Mouse (Mus musculus): ENCODE data around the gene Gm49510. TPM values are rescaled to one million over a fixed set of nuclear protein-coding genes. Genes with fewer than 3 reads are reported as not detected.

Gm49510 gene
- total RNA-seq, 2 experiments from 2014 or later: 0.48 to 0.73 TPM

GRCm38 (mm10) chr15:78931577-78931976 lies 32.1 kb downstream of the Gm49510 start:
- no peak for DNase-seq (ENCODE audit: low spot score in 2 of 2)
- intact Hi-C loops (cut with DNase I): no loop called here

DNA sequence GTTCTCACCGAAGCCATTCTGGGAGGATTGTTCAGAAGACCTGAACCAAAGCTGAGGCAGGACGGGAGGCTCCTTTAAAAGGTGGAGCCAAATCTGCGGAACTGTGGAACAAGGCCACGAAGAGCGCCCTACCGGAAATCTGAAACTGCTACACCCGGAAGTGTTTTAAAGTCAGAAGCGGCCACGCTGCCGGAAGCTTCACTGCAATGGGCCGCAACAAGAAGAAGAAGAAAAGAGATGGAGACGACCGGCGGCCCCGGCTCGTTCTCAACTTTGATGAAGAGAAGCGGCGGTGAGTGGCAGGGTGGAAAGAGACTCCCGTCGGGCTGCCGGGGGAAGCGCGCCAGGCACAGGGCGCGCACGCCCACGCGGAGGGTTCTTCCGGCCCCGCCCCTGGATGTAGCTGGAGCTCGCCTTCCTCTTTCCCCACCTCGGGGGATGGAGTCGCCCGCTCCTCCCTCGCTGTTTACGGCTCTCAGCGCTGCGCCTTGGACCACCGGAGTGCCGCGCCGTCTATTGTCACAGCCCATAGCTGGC lies 35.4 kb downstream of the Gm49510 start, which contains the start of gene Nol12:
Gene Nol12, plus strand, starts transcription at position 150 of the 537 bp plus-strand sequence.
- intact Hi-C loops (cut with DNase I): no loop called here
- DNase-seq (ENCODE audit: low spot score in 2 of 2): peak; percentile 87 to 92

DNA sequence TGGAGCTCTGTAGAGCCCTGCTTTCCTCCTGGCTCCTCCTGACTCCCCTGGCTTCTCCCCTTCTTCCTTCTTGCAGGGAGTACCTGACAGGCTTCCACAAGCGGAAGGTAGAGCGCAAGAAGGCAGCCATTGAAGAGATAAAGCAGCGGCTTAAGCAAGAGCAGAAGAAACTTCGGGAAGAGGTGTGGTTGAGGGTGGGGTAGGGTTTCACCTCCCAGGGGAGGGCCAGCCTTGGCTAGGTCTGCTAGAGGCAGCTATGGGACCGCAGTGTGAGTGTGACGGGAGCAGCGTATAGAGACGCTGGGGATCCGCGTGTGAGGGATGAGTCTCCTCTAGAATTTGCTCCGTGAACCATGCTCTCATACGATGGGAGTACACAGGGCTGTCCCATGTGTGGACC lies 36.9 kb downstream of the Gm49510 start:
- intact Hi-C loops (cut with DNase I): no loop called here
- no peak for DNase-seq (ENCODE audit: low spot score in 2 of 2)

DNA sequence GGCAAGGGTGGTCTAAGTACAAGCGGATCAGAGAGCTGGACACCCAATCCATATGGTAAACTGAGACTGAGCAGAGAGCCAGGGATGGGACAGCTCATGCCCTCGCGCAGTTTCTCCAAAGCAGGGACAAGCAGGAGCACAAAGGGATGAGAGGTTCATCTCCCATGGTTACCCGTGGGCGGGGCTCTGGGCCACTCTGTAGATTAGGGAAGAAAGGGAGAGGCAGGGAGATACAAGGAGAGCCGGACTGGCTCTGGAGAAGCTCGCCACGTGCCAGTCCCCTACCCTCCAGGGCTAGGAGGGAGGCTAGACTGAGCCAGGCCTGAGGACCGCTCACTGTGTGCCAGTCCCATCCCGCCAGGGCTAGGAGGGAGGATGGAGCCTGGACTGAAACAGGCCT lies 37.8 kb downstream of the Gm49510 start:
- intact Hi-C loops (cut with DNase I): no loop called here
- DNase-seq (ENCODE audit: low spot score in 2 of 2): no peak

- DNase-seq (ENCODE audit: low spot score in 2 of 2): no peak
- intact Hi-C loops (cut with DNase I): no loop called here
Measured at GRCm38 (mm10) chr15:78937963-78938362, 38.5 kb downstream of the Gm49510 start.

GRCm38 (mm10) chr15:78940325-78940724 lies 40.9 kb downstream of the Gm49510 start:
- no peak for DNase-seq (ENCODE audit: low spot score in 2 of 2)
- intact Hi-C loops (cut with DNase I): no loop called here

DNA sequence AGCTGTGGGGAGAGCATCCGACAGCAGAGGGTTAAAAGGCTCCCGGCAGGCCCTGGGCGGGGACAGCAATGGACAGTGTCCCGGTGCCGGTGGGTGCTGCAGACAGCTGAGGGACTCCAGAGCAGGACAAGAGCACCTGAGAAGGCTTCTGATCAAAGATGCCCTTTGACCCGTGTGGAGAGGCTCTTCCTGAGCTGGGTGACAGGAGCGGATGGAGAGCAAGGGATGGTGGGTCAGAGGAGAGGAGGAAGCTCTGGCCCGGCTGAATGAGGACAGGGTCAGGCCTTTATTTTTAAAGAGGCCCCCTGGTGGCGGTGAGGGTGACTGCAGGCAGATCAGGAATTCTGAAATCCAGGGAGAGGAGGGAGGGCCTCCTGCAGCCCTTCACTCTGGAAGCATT lies 43.2 kb downstream of the Gm49510 start:
- intact Hi-C loops (cut with DNase I): loop anchor here (1.0 kb wide), 1 partner anchor 27 kb away; no protein-coding TSS in a partner anchor

DNA sequence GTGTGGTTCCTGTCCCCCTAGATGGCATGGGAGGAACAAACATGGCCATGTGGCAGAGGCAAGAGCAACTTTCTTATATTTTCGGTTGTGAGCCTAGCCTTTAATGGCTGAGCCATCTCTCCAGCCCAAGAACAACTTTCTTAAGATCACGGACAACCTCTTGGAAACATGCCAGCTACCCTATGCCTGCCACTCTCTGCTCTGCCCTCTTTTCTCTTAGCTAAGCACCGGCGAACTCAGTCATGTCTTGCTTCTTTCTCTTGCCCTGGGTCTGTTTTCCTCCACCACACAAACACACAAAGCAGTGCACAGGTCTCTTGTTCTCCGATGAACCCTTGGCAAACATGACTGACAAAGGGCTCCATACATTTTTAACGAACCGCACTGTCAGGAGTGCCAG lies 46.8 kb downstream of the Gm49510 start:
- intact Hi-C loops (cut with DNase I): no loop called here
- no peak for DNase-seq (ENCODE audit: low spot score in 2 of 2)

More for the DNA sequence above, 43.2 kb downstream of the Gm49510 start:
- peak; percentile 76 to 78 for DNase-seq (ENCODE audit: low spot score in 2 of 2)

GRCm38 (mm10) chr15:78947657-78948056 lies 48.2 kb downstream of the Gm49510 start, which contains the start of gene Triobp:
Gene Triobp, plus strand, starts transcription at chr15:78947724.
- intact Hi-C loops (cut with DNase I): no loop called here
- peak; percentile 82 to 94 for DNase-seq (ENCODE audit: low spot score in 2 of 2)

- intact Hi-C loops (cut with DNase I): no loop called here
- no peak for DNase-seq (ENCODE audit: low spot score in 2 of 2)
Measured at GRCm38 (mm10) chr15:78948152-78948725, 48.8 kb downstream of the Gm49510 start.

GRCm38 (mm10) chr15:78948883-78949282 lies 49.4 kb downstream of the Gm49510 start:
- DNase-seq (ENCODE audit: low spot score in 2 of 2): no peak
- intact Hi-C loops (cut with DNase I): no loop called here

- DNase-seq (ENCODE audit: low spot score in 2 of 2): no peak
- intact Hi-C loops (cut with DNase I): no loop called here
Measured at GRCm38 (mm10) chr15:78955663-78956062, 56.2 kb downstream of the Gm49510 start.

DNA sequence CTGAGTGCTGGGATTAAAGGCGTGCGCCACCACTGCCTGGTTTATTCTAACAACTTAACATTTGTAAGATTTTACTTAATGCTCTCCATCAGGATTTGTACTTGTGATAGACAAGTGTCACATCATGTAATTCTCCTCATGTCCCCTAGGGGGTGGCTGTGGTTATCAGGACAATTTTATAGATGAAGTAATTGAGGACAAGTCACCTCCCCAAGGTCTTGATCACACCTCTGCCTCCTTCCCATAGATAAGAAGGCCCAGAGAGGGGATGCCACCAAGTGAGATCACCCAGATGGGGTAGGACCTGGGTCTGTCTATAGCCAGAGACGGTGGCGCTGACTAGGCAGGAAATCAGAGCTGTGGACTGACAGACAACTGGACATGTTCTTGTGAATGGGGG lies 56.9 kb downstream of the Gm49510 start:
- intact Hi-C loops (cut with DNase I): no loop called here
- DNase-seq (ENCODE audit: low spot score in 2 of 2): no peak

GRCm38 (mm10) chr15:78957021-78957420 lies 57.6 kb downstream of the Gm49510 start:
- intact Hi-C loops (cut with DNase I): no loop called here
- no peak for DNase-seq (ENCODE audit: low spot score in 2 of 2)

- intact Hi-C loops (cut with DNase I): no loop called here
- no peak for DNase-seq (ENCODE audit: low spot score in 2 of 2)
Measured at GRCm38 (mm10) chr15:78959537-78959936, 60.1 kb downstream of the Gm49510 start.

GRCm38 (mm10) chr15:78960088-78960487 lies 60.6 kb downstream of the Gm49510 start:
- intact Hi-C loops (cut with DNase I): no loop called here
- no peak for DNase-seq (ENCODE audit: low spot score in 2 of 2)

DNA sequence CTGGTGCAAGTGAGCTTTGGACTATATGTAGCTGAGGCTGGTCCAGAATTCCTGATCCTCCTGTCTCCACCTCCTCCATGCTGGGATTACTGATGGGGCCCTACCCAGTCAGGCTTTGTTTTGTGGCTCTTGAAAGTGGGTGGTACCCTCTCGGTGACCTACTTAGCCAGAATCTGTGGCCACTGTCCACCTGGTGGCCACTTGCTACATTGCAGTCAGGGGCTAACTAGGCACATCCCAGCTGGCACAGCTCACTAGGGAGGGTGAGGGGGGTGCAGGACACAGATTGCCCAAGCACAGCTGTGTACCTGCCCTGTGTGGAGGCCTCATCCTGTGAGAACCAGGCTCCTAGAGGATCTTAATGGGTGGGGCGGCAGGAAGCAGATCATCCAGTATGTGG lies 63.4 kb downstream of the Gm49510 start:
- peak in 1 of 2 experiments; percentile 54 for DNase-seq (ENCODE audit: low spot score in 2 of 2)

More for the DNA sequence above, 63.4 kb downstream of the Gm49510 start:
- intact Hi-C loops (cut with DNase I): no loop called here

Small RNAs within 50 kb of the gene (microRNA-seq; reads per million reads assigned to microRNA genes)
- gene Mir6955: 0.99 to 1.3 reads per million in 2 experiments

Other genes with a start within 250 kb of the Gm49510 start
- gene Elfn2, start 180.9 kb upstream of the Gm49510 start, total RNA-seq (2021): 100 to 1,000 TPM; 137 to 153 TPM
- 1 to 10 TPM; 6.0 to 6.1 TPM for gene Mfng, start 126.2 kb upstream of the Gm49510 start, total RNA-seq (2021)
- 1 to 10 TPM; 3.9 to 4.2 TPM for gene Card10, start 96.6 kb upstream of the Gm49510 start, total RNA-seq (2021)
- 10 to 100 TPM; 11.9 to 13.2 TPM for gene Cdc42ep1, start 57.0 kb upstream of the Gm49510 start, total RNA-seq (2021)
- gene Lgals2, start 44.1 kb upstream of the Gm49510 start, total RNA-seq (2021): not detected
- 10 to 100 TPM; 58.0 to 61.2 TPM for gene Gga1, start 22.5 kb upstream of the Gm49510 start, total RNA-seq (2021)
- 10 to 100 TPM; 20.4 to 24.3 TPM for gene Sh3bp1, start 101 bp downstream of the Gm49510 start, total RNA-seq (2021)
- gene Pdxp, start 14.3 kb downstream of the Gm49510 start, total RNA-seq (2021): 100 to 1,000 TPM; 165 to 180 TPM
- gene Lgals1, start 27.1 kb downstream of the Gm49510 start, total RNA-seq (2021): 10 to 100 TPM; 19.6 to 21.3 TPM
- 10 to 100 TPM; 37.7 to 37.9 TPM for gene Nol12, start 35.3 kb downstream of the Gm49510 start, total RNA-seq (2021)
- gene Triobp, start 48.1 kb downstream of the Gm49510 start, total RNA-seq (2021): 10 to 100 TPM; 16.4 to 16.8 TPM
- gene H1f0, start 128.8 kb downstream of the Gm49510 start, total RNA-seq (2021): 10 to 100 TPM; 91.8 to 96.6 TPM
- under 1 TPM; 0.53 to 0.55 TPM for gene Galr3, start 142.2 kb downstream of the Gm49510 start, total RNA-seq (2021)
- gene Ankrd54, start 163.2 kb downstream of the Gm49510 start, total RNA-seq (2021): 10 to 100 TPM; 19.1 to 21.1 TPM
- 10 to 100 TPM; 66.3 to 69.3 TPM for gene Eif3l, start 175.5 kb downstream of the Gm49510 start, total RNA-seq (2021)
- gene Micall1, start 209.2 kb downstream of the Gm49510 start, total RNA-seq (2021): 10 to 100 TPM; 23.8 to 24.1 TPM
- 100 to 1,000 TPM in 1 of 2 experiments, 10 to 100 TPM in 1; 98.4 to 106 TPM for gene Polr2f, start 241.3 kb downstream of the Gm49510 start, total RNA-seq (2021)
- 10 to 100 TPM; 11.7 to 12.2 TPM for gene 1700088E04Rik, start 241.6 kb downstream of the Gm49510 start, total RNA-seq (2021)